Mouse (Mus musculus): ENCODE results near the gene Unc5b. TPM values are rescaled to one million over a fixed set of nuclear protein-coding genes. Genes with fewer than 3 reads are reported as not detected.

Unc5b gene
- polyA plus RNA-seq, 1 experiment from 2014 or later = 2.3 TPM

GRCm38 (mm10) chr10:60792841-60793240 is 38.5 kb downstream of the Unc5b start:
- Histone ChIP-seq H3K4me1 (peaks cover 34% of the 10 kb centered on the region), H3K36me3 (ENCODE audit: poor library complexity, severe bottlenecking) (no peaks in the 10 kb centered on the region), H3K27ac (no peak overlapping the region), H3K4me2 (no peak overlapping the region), H3K9me3 (replicated peaks) (no peaks in the 10 kb centered on the region), H3K9ac (no peak overlapping the region), H3K4me3 (no peak overlapping the region), H3K27me3 (0 out of 2 replicates have a peak, but pooled peaks cover 3% of the 10 kb centered on the region)
- ATAC-seq = no peak
- WGBS = 13% methylated on average over 11 of the region's 11 CpGs

DNA sequence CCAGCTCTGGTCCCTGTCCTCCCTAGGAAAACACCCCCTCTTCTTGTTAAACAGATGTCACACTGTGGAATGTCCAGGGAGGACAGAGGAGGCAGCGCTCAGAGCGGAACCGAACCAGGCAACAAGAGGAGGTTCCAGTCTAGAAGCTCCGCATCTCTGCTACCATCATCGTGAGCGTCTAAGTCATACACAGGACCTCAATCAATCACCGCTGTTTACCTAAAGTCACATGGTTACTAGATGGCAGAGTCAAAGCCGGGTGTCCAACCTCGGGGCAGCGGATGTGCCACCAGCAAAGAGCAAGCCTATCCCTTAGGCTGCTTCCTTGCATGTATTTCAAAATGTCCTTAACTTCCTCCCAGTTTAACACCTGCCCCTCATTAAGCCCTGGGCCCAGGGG is 39.0 kb downstream of the Unc5b start:
- ATAC-seq = no peak
- 60% methylated on average over 10 of the region's 10 CpGs for WGBS
- H3K27ac ChIP-seq = no peak overlapping the region
- peaks cover 37% of the 10 kb centered on the region for H3K4me1 ChIP-seq
- no peaks in the 10 kb centered on the region for H3K9me3 ChIP-seq (replicated peaks)
- H3K9ac ChIP-seq = no peak overlapping the region
- H3K36me3 ChIP-seq (ENCODE audit: poor library complexity, severe bottlenecking) = no peaks in the 10 kb centered on the region
- H3K27me3 ChIP-seq = 0 out of 2 replicates have a peak, but pooled peaks cover 3% of the 10 kb centered on the region
- no peak overlapping the region for H3K4me2 ChIP-seq
- no peak overlapping the region for H3K4me3 ChIP-seq

- Histone ChIP-seq H3K36me3 (ENCODE audit: poor library complexity, severe bottlenecking) (no peaks in the 10 kb centered on the region), H3K9me3 (replicated peaks) (no peaks in the 10 kb centered on the region), H3K4me2 (no peak overlapping the region), H3K4me1 (peaks cover 37% of the 10 kb centered on the region), H3K27me3 (0 out of 2 replicates have a peak, but pooled peaks cover 3% of the 10 kb centered on the region), H3K4me3 (no peak overlapping the region), H3K9ac (no peak overlapping the region), H3K27ac (no peak overlapping the region)
- 89% methylated on average over 6 of the region's 6 CpGs for WGBS
- no peak for ATAC-seq
Measured at GRCm38 (mm10) chr10:60790912-60791311, 40.5 kb downstream of the Unc5b start.

DNA sequence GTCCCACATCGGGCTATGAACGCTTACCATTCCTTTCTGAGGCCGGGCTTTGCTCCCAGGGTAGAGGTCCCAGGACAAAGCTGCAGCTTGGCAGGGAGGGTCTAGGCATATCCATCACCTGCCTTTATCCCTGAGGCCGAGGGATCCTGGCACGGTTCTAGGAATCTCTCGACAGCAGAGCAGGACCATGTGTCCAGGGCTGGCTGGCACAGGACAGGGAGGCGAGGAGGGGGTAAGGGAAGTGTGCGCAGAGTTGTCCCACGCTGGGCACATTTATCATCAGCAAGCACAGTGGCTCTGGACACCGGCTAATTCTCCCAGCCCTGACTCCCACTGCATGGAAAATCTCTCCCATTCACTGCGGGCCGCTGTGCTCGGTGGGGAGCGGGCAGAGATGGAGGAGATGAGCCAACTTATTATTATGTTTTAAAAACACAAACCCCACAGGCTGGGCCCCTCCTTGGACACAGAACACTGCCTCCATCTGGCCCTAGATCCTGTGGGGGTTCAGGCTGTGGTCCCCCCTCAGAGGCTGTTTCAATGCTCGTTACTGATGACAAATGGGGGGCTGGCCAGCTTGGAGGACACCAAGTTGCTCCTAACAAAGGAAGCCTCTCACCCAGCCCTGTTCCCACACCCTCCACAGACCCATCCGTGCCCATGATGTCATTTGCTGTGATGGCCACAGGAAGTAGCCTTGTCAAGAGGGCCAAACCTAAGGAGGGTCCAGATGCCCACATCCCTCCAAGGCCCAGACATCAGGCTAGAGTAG is 43.9 kb downstream of the Unc5b start:
- Histone ChIP-seq H3K36me3 (ENCODE audit: poor library complexity, severe bottlenecking) (no peaks in the 10 kb centered on the region), H3K4me1 (peaks cover 9% of the 10 kb centered on the region; the same call in 1 of the 2 replicates), H3K27ac (no peak overlapping the region), H3K4me2 (no peak overlapping the region), H3K9ac (no peak overlapping the region), H3K4me3 (no peak overlapping the region), H3K9me3 (replicated peaks) (no peaks in the 10 kb centered on the region), H3K27me3 (no peaks in the 10 kb centered on the region)
- 77% methylated on average over 16 of the region's 16 CpGs for whole genome bisulfite sequencing
- ATAC-seq = no peak

GRCm38 (mm10) chr10:60783608-60784007 is 47.8 kb downstream of the Unc5b start:
- Histone ChIP-seq H3K36me3 (ENCODE audit: poor library complexity, severe bottlenecking) (no peaks in the 10 kb centered on the region), H3K4me3 (no peak overlapping the region), H3K4me1 (peaks cover 6% of the 10 kb centered on the region; the same call in 1 of the 2 replicates), H3K27me3 (no peaks in the 10 kb centered on the region), H3K9ac (peak overlapping the region; percentile 7; the same call in 1 of the 2 replicates), H3K27ac (no peak overlapping the region), H3K4me2 (no peak overlapping the region), H3K9me3 (replicated peaks) (no peaks in the 10 kb centered on the region)
- no peak for ATAC-seq
- 36% methylated on average over 2 of the region's 2 CpGs for WGBS

DNA sequence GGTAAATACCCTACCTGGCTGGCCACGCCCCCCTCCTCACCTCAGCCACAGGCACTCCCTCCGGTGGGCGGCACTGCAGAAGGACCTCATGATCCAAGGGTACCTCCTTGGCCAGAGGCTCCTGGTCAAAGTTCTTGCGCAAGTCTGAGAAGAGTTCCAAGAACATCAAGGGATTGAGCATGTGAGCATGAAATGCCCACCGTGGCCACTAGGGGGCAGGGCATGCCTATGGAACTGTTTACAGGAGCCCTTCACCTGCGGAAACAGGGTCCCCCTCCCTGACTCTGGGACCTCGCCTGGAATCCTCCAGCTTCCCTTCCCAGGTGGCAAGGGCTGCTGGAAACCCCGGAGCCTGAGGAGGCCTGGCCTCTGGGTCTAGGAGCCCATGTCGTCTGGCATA is 51.8 kb downstream of the Unc5b start:
- no peaks in the 10 kb centered on the region for H3K9me3 ChIP-seq (replicated peaks)

DNA sequence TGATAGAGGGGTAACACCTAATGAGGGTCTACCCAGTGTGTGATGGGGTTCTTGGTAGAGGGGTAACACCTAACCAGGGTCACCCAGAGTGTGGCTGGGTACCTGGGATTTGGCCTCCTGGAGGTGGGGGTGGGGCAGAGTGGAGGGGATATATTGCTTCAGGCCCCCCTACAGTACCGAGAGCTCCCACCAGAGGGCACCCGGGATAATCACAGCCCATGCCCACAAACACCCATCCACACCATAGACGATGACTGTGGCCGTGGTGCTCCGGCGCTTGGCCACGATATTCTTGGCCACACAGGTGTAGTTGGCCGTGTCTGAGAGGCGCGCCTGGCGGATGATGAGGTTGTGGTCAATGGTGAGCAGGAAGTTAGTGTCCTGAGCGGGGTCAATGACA is 52.8 kb downstream of the Unc5b start:
- Histone ChIP-seq H3K27me3 (no peaks in the 10 kb centered on the region), H3K27ac (no peak overlapping the region), H3K9me3 (replicated peaks) (no peaks in the 10 kb centered on the region), H3K4me1 (no peaks in the 10 kb centered on the region), H3K36me3 (ENCODE audit: poor library complexity, severe bottlenecking) (no peaks in the 10 kb centered on the region), H3K9ac (no peak overlapping the region), H3K4me3 (no peak overlapping the region), H3K4me2 (no peak overlapping the region)
- ATAC-seq = 0 out of 2 replicates have a peak, but pooled peaks have one; percentile 11
- WGBS = 69% methylated on average over 12 of the region's 12 CpGs

More for the DNA sequence above, 51.8 kb downstream of the Unc5b start:
- 13% methylated on average over 9 of the region's 9 CpGs for WGBS
- Histone ChIP-seq H3K27ac (no peak overlapping the region), H3K9ac (no peak overlapping the region), H3K4me1 (no peaks in the 10 kb centered on the region), H3K4me3 (no peak overlapping the region), H3K36me3 (ENCODE audit: poor library complexity, severe bottlenecking) (no peaks in the 10 kb centered on the region), H3K27me3 (no peaks in the 10 kb centered on the region), H3K4me2 (peak overlapping the region; percentile 34)
- ATAC-seq = peak; percentile 63

GRCm38 (mm10) chr10:60775473-60775872 is 55.9 kb downstream of the Unc5b start:
- H3K9ac ChIP-seq = no peak overlapping the region
- no peaks in the 10 kb centered on the region for H3K4me1 ChIP-seq
- WGBS = 71% methylated on average over 6 of the region's 6 CpGs
- no peak overlapping the region for H3K4me2 ChIP-seq
- H3K27ac ChIP-seq = no peak overlapping the region
- H3K9me3 ChIP-seq (replicated peaks) = no peaks in the 10 kb centered on the region
- H3K36me3 ChIP-seq (ENCODE audit: poor library complexity, severe bottlenecking) = no peaks in the 10 kb centered on the region
- H3K27me3 ChIP-seq = no peaks in the 10 kb centered on the region
- no peak for ATAC-seq
- no peak overlapping the region for H3K4me3 ChIP-seq

DNA sequence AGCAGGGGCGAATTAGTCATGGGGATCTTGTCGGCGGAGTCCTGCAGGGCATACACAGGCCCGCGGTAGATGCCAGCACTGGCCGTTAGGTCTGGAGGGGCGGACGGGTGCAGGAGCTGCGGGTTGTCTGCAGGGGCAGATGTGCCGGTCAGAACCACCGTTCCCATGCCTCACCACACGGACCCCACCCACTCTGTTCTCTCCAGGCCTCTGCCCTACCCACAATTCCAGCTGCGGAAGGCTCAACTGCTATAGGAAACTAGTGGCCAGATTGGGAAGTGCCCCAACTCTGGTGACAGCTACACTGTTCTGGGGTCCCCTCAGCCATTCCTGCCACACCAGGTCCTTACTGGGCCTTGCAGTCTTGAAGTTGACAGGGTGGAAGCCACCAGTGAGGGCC is 56.8 kb downstream of the Unc5b start:
- no peak overlapping the region for H3K9ac ChIP-seq
- H3K36me3 ChIP-seq (ENCODE audit: poor library complexity, severe bottlenecking) = no peaks in the 10 kb centered on the region
- no peak overlapping the region for H3K4me2 ChIP-seq
- no peaks in the 10 kb centered on the region for H3K9me3 ChIP-seq (replicated peaks)
- no peaks in the 10 kb centered on the region for H3K27me3 ChIP-seq
- WGBS = 92% methylated on average over 13 of the region's 13 CpGs
- no peak for ATAC-seq
- no peak overlapping the region for H3K4me3 ChIP-seq
- H3K27ac ChIP-seq = no peak overlapping the region
- H3K4me1 ChIP-seq = no peaks in the 10 kb centered on the region

DNA sequence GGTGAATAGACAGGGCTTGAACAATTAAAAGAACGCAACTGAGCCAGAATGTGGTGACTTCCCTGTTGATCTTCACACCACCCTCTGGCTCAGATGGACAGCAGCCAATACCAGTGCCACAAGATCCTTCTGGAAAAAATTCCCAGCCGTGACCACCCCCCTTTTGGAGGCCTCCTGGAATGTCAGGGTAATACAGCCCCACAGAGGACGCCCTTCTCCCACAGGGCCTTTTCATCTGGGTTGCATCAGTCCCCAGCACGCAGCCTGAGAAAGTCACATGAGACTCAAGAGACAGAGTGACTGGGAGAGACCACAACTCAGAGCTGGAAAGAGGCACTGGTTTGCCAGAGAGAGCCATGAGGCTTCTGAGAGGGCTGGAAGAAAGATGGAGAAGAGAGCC is 60.5 kb downstream of the Unc5b start:
- H3K4me3 ChIP-seq = no peak overlapping the region
- no peaks in the 10 kb centered on the region for H3K9me3 ChIP-seq (replicated peaks)
- H3K4me2 ChIP-seq = no peak overlapping the region
- 73% methylated on average over 4 of the region's 4 CpGs for WGBS
- peaks cover 9% of the 10 kb centered on the region; the same call in 1 of the 2 replicates for H3K36me3 ChIP-seq (ENCODE audit: poor library complexity, severe bottlenecking)
- H3K4me1 ChIP-seq = no peaks in the 10 kb centered on the region
- ATAC-seq = no peak
- H3K27ac ChIP-seq = no peak overlapping the region
- no peak overlapping the region for H3K9ac ChIP-seq
- H3K27me3 ChIP-seq = no peaks in the 10 kb centered on the region

DNA sequence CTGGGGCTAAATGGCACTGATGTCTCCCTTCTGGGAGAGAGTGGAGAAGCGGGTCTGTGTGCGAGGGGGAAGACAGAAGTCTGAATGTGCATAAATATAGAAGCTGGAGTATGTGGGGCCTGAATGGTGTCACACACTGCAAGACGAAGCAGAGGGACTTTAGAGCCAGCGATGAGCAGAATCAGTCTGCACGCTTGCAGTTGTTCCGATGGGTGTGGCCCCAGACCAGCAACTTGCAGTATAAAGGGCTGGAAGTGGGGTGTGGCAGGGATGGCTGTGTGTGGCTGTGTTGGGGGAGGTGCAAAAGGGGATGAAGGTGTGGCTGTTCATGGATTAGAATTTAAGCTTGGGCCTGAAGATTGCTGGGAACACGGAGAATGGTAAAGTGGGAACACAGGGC is 62.8 kb downstream of the Unc5b start:
- no peak overlapping the region for H3K4me3 ChIP-seq
- H3K27me3 ChIP-seq = no peaks in the 10 kb centered on the region
- no peaks in the 10 kb centered on the region for H3K9me3 ChIP-seq (replicated peaks)
- H3K4me1 ChIP-seq = no peaks in the 10 kb centered on the region
- 83% methylated on average over 7 of the region's 7 CpGs for WGBS
- no peak overlapping the region for H3K27ac ChIP-seq
- H3K9ac ChIP-seq = no peak overlapping the region
- peaks cover 14% of the 10 kb centered on the region; the same call in 1 of the 2 replicates for H3K36me3 ChIP-seq (ENCODE audit: poor library complexity, severe bottlenecking)
- no peak overlapping the region for H3K4me2 ChIP-seq
- no peak for ATAC-seq

GRCm38 (mm10) chr10:60767400-60767799 is 64.0 kb downstream of the Unc5b start:
- no peaks in the 10 kb centered on the region for H3K4me1 ChIP-seq
- peaks cover 14% of the 10 kb centered on the region; the same call in 1 of the 2 replicates for H3K36me3 ChIP-seq (ENCODE audit: poor library complexity, severe bottlenecking)
- no peak overlapping the region for H3K4me2 ChIP-seq
- no peak for ATAC-seq
- H3K27ac ChIP-seq = no peak overlapping the region
- H3K4me3 ChIP-seq = no peak overlapping the region
- 89% methylated on average over 7 of the region's 7 CpGs for WGBS
- H3K9ac ChIP-seq = no peak overlapping the region
- H3K27me3 ChIP-seq = no peaks in the 10 kb centered on the region
- no peaks in the 10 kb centered on the region for H3K9me3 ChIP-seq (replicated peaks)

Data from forebrain, embryonic 13.5 days (tissue).